Mouse (Mus musculus) effector memory CD4-positive, alpha-beta T cell, adult 7 months (primary cell): ENCODE results near the gene Stx17. TPM values are rescaled to one million over a fixed set of nuclear protein-coding genes. Genes with fewer than 3 reads are reported as not detected.

ENCODE experiments used
- polyA plus RNA-seq: library from polyadenylated mRNA; unstranded; fragments of 100-300 nt; shearing (Covaris generic); gene quantifications from one replicate; pipeline ENCODE4 v1.2.1, GENCODE M21; 2017

Stx17 gene
- 21.3 TPM for polyA plus RNA-seq

DNA sequence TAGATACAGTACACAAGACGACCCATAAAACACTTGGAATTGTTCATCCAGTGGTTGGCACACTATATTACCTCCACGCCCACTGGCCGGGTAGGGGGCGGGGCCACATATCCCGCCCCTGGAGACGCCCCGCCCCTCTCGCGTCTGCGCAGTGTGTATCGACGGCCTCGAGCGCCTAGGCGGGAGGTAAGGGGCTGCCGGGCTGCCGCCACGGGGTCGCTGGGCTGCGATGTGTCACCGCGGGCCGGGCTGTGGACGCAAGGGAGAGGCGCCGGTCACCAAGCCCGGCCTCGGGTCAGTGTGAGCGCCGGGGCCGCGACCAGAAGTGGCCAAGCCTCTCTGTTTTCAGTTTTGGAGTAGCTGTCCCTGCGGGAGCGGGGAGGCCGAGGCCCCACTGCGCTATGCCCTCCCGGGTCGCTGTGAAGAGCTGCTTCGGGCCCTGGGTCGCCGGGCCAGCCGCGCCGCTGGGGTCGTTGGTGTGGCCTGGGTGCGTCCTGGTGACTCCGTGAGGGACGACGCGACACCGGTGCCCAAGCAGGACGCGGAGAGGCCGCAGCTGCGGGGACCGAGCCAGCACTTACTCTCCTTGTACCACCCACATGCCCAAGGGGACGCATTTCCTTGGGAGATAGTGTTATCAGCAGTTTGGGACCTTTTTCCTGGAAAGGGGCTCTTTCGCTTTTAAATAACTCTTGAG, at the start of gene Stx17:
TSS of gene Stx17 (plus strand) at position 143 of the 697 bp plus-strand sequence.

Other genes with a start within 250 kb of the Stx17 start
- gene Nr4a3, start 79.8 kb upstream of the Stx17 start, polyA plus RNA-seq, result 279 TPM
- 106 TPM for gene Erp44, start 154.6 kb downstream of the Stx17 start, polyA plus RNA-seq
- gene Invs, start 154.8 kb downstream of the Stx17 start, polyA plus RNA-seq, result 13.4 TPM